Mouse (Mus musculus): ENCODE data around the gene Srek1.

The Srek1 gene

DNA sequence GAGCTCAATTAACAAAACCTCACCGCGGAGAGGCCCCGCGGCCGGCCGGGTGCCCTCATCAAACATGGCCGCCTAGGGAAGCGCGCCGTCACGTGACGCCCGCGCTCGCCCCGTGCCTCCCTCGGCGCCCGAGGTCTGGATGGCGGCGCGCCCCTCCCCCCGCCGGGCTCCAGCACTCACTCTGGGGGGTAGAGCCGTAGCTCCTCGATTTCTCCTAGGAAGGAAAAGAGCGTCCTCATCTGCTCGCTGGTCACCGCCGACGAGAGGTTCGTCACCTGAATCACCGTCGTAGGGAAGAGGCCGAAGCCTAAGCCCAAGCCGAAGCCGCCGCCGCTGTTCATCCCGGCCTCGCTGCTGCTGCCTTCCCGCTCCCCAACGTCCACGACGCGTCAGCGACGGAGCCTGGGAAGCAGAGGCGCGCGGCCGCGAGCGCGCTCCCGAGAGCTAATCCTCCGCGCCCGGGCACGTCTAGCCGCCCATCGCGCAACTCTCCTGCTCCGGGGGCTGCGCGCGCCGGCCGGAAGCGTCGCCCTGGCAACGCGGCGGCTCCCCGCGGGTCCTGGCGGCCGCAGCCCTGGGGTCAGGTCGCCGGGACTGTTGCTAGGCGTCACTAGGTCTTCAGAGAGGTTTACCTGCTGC is at the start of gene Srek1:
Gene Srek1, minus strand, starts transcription at position 490 of the 639 bp plus-strand sequence.
- peak; percentile 75 for DNase-seq (ENCODE audit: low spot score)

DNA sequence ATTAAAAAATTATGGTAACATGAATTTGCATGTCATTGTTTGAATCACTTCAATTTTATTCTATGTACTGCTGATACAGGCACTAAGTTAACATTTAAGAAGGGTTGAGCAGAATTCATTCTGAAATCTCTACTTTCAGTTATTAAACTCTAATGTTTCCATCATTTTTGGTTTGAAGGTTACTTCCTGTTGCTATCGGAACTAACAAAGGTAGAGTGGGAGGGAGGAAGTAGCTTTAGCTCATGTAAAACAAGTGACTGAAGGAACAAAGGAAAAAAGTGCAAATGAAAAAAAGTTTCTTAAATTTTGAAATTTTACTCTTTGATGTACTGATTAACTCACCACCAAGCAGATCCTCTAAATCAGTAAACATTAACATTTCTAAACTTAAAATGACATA is 47.9 kb upstream of the Srek1 start:
- DNase-seq (ENCODE audit: low spot score) = no peak

DNA sequence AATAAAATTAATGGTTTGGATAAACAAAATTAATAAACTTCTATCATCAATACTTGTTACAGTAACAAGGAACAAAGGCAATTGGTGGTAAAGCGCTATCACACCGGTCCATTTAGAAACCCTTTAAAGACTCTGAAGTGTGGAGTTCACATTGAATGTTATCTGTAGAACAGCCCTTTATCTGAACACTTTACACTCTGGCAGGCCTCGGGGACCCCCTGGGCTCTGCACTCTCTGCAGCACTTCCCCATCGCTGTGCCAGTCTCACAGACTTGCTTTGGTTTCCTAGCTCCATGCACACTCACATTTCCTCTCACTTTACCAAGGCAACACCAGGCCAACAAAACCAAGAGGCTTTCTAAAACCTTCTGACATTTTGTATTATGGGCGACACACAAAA is 45.0 kb upstream of the Srek1 start:
- DNase-seq (ENCODE audit: low spot score) = no peak

- no peak for DNase-seq (ENCODE audit: low spot score)
Observed at GRCm38 (mm10) chr13:103817935-103818334, 43.5 kb upstream of the Srek1 start.

GRCm38 (mm10) chr13:103807464-103807863 is 33.1 kb upstream of the Srek1 start:
- no peak for DNase-seq (ENCODE audit: low spot score)

- DNase-seq (ENCODE audit: low spot score) = no peak
Observed at GRCm38 (mm10) chr13:103806210-103806851, 31.9 kb upstream of the Srek1 start.

DNA sequence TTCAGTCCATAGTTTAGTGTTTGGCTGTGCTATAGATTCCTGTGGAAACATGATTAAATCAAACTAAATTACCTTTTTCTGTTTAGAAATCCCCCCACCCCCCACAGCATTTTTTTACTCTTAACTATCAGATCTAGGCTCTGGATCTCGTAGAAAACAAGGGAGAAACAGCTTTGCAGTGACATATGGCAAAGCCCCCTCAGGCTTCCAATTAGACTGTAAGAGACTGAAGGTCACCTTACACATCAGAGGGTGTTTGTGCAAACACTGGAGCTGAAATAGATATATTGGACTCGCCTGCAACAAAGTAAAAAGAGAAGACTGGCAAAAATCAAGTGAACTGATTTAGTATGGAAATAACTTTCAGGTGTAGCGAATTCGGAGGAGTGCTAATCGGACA is 29.3 kb upstream of the Srek1 start:
- DNase-seq (ENCODE audit: low spot score) = no peak

GRCm38 (mm10) chr13:103801021-103801420 is 26.6 kb upstream of the Srek1 start:
- DNase-seq (ENCODE audit: low spot score) = no peak

DNA sequence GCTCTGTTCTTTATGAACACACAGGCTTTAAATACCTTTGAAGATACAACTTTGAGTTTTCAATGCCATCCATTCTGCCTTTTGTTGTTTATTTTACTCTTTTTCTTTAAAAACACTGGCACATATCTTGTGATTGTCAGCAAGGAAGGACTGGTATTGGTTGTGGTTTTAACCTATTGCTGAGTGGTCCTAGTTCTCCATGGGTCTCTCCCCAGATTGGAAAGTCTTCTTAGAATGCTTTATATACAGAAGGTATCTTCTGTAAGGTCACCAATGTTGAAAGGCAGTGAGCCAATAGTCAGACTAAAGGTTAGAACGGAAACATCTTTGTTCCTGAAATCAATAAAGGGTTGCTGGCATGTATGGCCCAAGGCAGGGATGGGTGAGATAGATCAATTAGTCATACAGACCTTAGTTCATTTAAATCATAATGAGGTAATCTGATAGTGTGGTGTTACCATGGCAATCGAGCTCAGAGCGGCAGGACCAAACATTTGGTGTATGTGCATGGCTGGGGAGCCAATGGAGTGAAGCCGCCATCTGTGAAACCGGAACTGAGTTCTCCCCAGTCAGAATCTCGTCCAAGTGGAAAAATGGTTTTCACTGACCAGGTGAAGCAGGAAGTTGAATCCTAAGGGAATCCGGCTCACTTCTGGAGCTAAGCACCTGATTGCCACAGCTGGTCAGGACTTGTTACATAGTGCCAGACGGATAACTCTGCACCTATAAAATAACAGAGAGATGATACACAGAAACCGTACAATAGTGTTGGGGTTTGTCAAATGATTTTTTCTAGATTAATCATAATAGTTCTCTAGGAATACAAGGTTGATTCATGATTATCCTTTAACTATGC is 20.5 kb upstream of the Srek1 start:
- no peak for DNase-seq (ENCODE audit: low spot score)

- DNase-seq (ENCODE audit: low spot score) = no peak
Observed at GRCm38 (mm10) chr13:103779922-103780585, 5.6 kb upstream of the Srek1 start.

GRCm38 (mm10) chr13:103777126-103777525 is 2.7 kb upstream of the Srek1 start:
- DNase-seq (ENCODE audit: low spot score) = no peak

DNA sequence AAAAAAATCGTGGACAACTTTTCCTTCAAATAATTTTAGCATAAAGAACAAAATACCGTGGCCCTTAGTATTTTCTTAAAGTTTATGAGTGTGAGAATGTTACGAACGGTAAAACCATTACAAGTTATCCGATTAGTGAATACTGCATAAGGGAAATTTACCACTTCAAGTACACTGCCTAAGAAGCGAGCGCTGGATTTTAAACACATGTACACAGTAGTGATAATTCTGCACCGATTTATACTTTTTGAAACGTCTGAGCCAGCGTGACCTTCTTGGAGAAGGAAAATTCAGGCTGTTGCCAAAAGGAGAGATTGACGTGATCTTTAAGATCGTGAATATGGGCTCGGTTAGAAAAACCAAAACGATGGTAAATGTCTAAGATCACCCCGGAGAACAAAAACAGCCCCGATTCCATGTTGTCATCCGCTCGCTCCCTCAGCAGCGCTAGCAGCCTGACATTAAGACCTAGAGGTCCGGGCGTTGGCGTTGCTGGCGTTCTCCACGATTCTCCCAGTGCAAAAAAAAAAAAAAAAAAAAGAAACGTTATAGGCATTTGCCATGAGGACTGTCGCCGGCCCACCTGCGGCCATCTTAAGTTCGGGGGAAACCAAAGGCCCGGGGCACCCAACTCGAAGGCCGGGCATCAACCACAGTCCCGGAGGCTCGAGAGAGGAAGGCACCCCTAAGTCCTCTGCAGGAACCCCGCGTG is 845 bp downstream of the Srek1 start:
- no peak for DNase-seq (ENCODE audit: low spot score)

- no peak for DNase-seq (ENCODE audit: low spot score)
Observed at GRCm38 (mm10) chr13:103772917-103773316, 1.5 kb downstream of the Srek1 start.

GRCm38 (mm10) chr13:103770821-103771220 is 3.6 kb downstream of the Srek1 start:
- DNase-seq (ENCODE audit: low spot score) = no peak

DNA sequence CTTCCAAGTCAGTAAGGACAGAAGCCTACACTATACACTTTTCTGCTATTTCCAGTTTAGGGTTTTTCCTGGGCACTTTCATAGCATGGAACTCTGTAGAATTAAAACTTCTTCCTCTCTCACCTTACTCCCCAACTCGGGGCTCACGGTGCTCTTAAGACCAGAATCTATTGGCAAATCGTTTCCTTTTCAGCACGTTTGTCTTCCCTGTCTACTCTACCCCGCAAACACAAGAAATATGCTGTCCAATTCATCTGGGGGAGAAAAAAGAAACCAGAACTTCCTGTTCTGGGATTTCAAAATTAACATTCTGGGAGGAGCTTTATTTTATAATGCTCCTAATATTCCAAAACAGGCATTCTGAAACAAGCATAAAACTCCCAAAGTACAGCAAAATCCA is 6.5 kb downstream of the Srek1 start:
- DNase-seq (ENCODE audit: low spot score) = no peak

GRCm38 (mm10) chr13:103763640-103764039 is 10.8 kb downstream of the Srek1 start:
- no peak for DNase-seq (ENCODE audit: low spot score)

DNA sequence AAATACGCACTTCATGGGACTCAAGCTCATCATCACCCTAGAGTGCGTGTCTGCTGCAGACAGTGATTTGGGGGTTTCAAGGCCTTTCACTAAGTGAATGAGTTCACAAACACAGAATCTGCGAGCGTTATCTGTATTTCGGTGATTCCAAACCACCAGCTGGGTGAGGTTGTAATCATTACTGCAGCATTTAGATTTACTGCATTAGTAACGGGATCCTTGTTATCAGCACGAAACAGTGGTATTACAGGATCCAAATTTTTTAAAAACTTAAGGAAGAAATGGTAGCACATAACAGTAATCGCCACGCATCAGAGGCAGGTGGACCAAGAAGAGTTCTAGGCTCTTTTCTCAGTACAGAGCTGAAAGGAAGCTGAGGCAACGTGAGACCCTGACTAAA is 12.4 kb downstream of the Srek1 start:
- no peak for DNase-seq (ENCODE audit: low spot score)

DNA sequence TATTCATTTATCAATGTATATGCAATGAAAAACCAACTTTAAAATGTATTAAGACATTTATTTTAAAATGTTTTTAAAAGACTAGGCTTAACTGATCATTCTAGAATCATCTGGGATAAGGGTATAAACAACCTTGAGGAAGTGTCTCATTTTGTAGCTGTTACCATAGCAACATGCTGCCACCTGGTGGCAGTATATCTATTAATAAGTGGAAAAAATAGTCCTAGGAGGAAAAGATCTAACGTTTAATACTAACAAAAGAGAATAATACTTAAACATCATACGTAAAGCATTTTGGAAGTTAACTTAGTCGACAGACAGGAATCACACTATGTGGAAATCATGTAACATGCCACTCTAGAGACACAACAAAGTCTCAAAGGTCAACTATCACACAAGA is 23.0 kb downstream of the Srek1 start:
- DNase-seq (ENCODE audit: low spot score) = no peak

- no peak for DNase-seq (ENCODE audit: low spot score)
Observed at GRCm38 (mm10) chr13:103745688-103746087, 28.7 kb downstream of the Srek1 start.

- no peak for DNase-seq (ENCODE audit: low spot score)
Observed at GRCm38 (mm10) chr13:103745160-103745559, 29.2 kb downstream of the Srek1 start.

- no peak for DNase-seq (ENCODE audit: low spot score)
Observed at GRCm38 (mm10) chr13:103735330-103736007, 38.9 kb downstream of the Srek1 start.

Measured in urinary bladder, postnatal 10 days (tissue).